ENCODE assay signal across 13 mouse cellular contexts in the genomic region with DNA sequence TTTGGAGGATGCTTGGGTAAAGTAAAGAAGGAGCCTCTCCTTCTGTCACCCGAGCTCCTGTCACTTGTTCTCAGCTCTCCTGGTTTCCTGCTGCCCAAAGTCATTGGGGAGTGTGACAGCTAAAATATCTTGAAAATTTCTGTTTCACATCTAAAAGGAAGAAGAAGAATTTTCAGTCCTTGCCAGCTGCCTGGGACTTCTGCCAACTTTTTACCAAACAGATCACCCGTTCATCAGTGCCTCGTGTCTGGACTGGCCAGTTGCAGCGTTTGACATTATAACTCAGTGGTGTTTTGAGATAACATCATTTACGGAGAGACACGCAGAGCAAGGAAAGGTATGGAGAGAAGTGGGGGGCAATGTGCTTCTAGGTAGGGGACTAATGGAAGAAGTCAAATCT. TPM values are rescaled to one million over a fixed set of nuclear protein-coding genes. Genes with fewer than 3 reads are reported as not detected.
A peak's percentile ranks its signal among the peaks of the same experiment; 100 is the strongest.
DNase-seq lines count a peak whose midpoint lies in the region; ATAC-seq and TF ChIP-seq lines count a peak whose summit lies in the region.
"Had no signal": no experiment of that assay in that cellular context is flagged by ENCODE, and none has a peak within 500 bp of the region (broad histone marks: within the 10 kb centered on the region; RNA-seq: fewer than 3 reads in every experiment).

No protein-coding gene starts in this region.

- no peak overlapping the region for H3K4me3 ChIP-seq in hindbrain, embryonic 14.5 days (replicated peaks; ENCODE audit: low read length)
- H3K4me3 ChIP-seq in hindbrain, embryonic 10.5 days: no peak overlapping the region
- no peak overlapping the region for H3K4me3 ChIP-seq in thymus, adult 2 months (ENCODE audit: control insufficient read depth, insufficient read depth, low read length)
- H3K4me3 ChIP-seq: intestine, embryonic 15.5 days; midbrain, embryonic 12.5 days had no signal

- no peak overlapping the region for H3K4me2 ChIP-seq in hindbrain, embryonic 14.5 days (replicated peaks)
- H3K4me2 ChIP-seq: intestine, embryonic 15.5 days; midbrain, embryonic 12.5 days had no signal

- TF ChIP-seq POLR2A in thymus, adult 2 months (IDR thresholded peaks at IDR 0.05; ENCODE audit: control insufficient read depth, extremely low read depth, insufficient read depth, low read length, poor library complexity): no peak

- TF ChIP-seq CTCF in thymus, adult 2 months (IDR thresholded peaks at IDR 0.05; ENCODE audit: borderline replicate concordance, control insufficient read depth, extremely low read depth, insufficient read depth, low read length, poor library complexity): no peak

- no peak overlapping the region for H3K9ac ChIP-seq in hindbrain, embryonic 14.5 days
- H3K9ac ChIP-seq: intestine, embryonic 15.5 days; midbrain, embryonic 12.5 days had no signal

- H3K9me3 ChIP-seq in hindbrain, embryonic 14.5 days (ENCODE audit: control insufficient read depth, low read length): no peaks in the 10 kb centered on the region
- no peaks in the 10 kb centered on the region for H3K9me3 ChIP-seq in hindbrain, embryonic 10.5 days
- H3K9me3 ChIP-seq: intestine, embryonic 15.5 days; midbrain, embryonic 12.5 days had no signal

- no peak overlapping the region for H3K27ac ChIP-seq in hindbrain, embryonic 14.5 days
- H3K27ac ChIP-seq in hindbrain, embryonic 10.5 days: no peak overlapping the region
- H3K27ac ChIP-seq in thymus, adult 2 months (ENCODE audit: control insufficient read depth, insufficient read depth, low read length): no peak overlapping the region
- H3K27ac ChIP-seq: intestine, embryonic 15.5 days; midbrain, embryonic 12.5 days had no signal

- ATAC-seq in hindbrain, embryonic 14.5 days (ENCODE audit: low FRiP score): no peak
- ATAC-seq in megakaryocyte progenitor cell, adult 5-6 weeks (replicated peaks; ENCODE audit: poor library complexity): peak; percentile 31; the same call in 1 of the 2 replicates
- ATAC-seq: intestine, embryonic 15.5 days had no signal

- DNase-seq in hindbrain, embryonic 14.5 days (ENCODE audit: low spot score): peak; percentile 39
- DNase-seq in hindbrain, embryonic 10.5 days (ENCODE audit: low spot score): no peak
- DNase-seq in right cerebral cortex, postnatal 4 days: peak; percentile 18
- DNase-seq in right cerebral cortex, postnatal 36 days (ENCODE audit: low spot score in 2 of 2): no peak
- DNase-seq in cerebellum, postnatal 10 days: peak; percentile 58 to 63
- no peak for DNase-seq in thymus, adult 2 months
- no peak for DNase-seq in embryo, embryonic 10 days (ENCODE audit: low spot score)
- DNase-seq: gastrocnemius, postnatal 10 days; thymus, adult 18-20 months had no signal

- H3K36me3 ChIP-seq in hindbrain, embryonic 14.5 days (replicated peaks; ENCODE audit: control insufficient read depth, insufficient read depth): peaks cover 72% of the 10 kb centered on the region
- H3K36me3 ChIP-seq in hindbrain, embryonic 10.5 days: peaks cover 76% of the 10 kb centered on the region
- H3K36me3 ChIP-seq in thymus, adult 2 months (ENCODE audit: control insufficient read depth, insufficient read depth, low read length): peaks cover 43% of the 10 kb centered on the region

- no peaks in the 10 kb centered on the region for H3K27me3 ChIP-seq in hindbrain, embryonic 14.5 days (ENCODE audit: control insufficient read depth, insufficient read depth, low read length)
- no peaks in the 10 kb centered on the region for H3K27me3 ChIP-seq in hindbrain, embryonic 10.5 days (ENCODE audit: insufficient read depth, poor library complexity, severe bottlenecking)
- no peaks in the 10 kb centered on the region for H3K27me3 ChIP-seq in thymus, adult 2 months (ENCODE audit: control insufficient read depth, insufficient read depth, low read length)
- H3K27me3 ChIP-seq: intestine, embryonic 15.5 days; midbrain, embryonic 12.5 days had no signal

- H3K4me1 ChIP-seq in hindbrain, embryonic 14.5 days (replicated peaks; ENCODE audit: control insufficient read depth, insufficient read depth, low read length): no peaks in the 10 kb centered on the region
- H3K4me1 ChIP-seq in hindbrain, embryonic 10.5 days (replicated peaks): no peaks in the 10 kb centered on the region
- no peaks in the 10 kb centered on the region for H3K4me1 ChIP-seq in thymus, adult 2 months (replicated peaks; ENCODE audit: control insufficient read depth, insufficient read depth, low read length)
- H3K4me1 ChIP-seq: intestine, embryonic 15.5 days; midbrain, embryonic 12.5 days had no signal

- 77% methylated on average over 6 of the region's 6 CpGs for WGBS in hindbrain, embryonic 14.5 days
- 92% methylated on average over 6 of the region's 6 CpGs for WGBS in hindbrain, embryonic 10.5 days
- WGBS in thymus, adult 2 months: 85% methylated on average over 6 of the region's 6 CpGs

RNA-seq across cellular contexts. Expression of gene Myo3b, which starts 20.7 kb away (rescaled TPM):
- 0.08 and 0.27 TPM in 2 replicates for polyA plus RNA-seq in hindbrain, embryonic 14.5 days (2014; fragmentation: Nextera tagmentation; extraction: Ambion mirVana)
- polyA plus RNA-seq in hindbrain, embryonic 10.5 days (2016; fragmentation: Nextera tagmentation; extraction: Ambion mirVana): not detected in 2 replicates
- total RNA-seq in megakaryocyte progenitor cell, adult 5-6 weeks (2015): 0.02 TPM in 1 of 2 replicates, not detected in the other
- total RNA-seq in megakaryocyte progenitor cell, adult 5-6 weeks (2017): not detected in 2 replicates
- polyA plus RNA-seq in thymus, adult 2 months (2012; rRNA removed): 0.70 and 0.94 TPM in 2 replicates
- polyA plus RNA-seq: limb, embryonic 11.5 days; midbrain, embryonic 12.5 days had no signal

Comparison
In these comparisons a context has a peak if more than half of its experiments do, and no peak if none do; other contexts are left out.
1. DNase-seq: peak in hindbrain, embryonic 14.5 days (single experiment), right cerebral cortex, postnatal 4 days (single experiment) and cerebellum, postnatal 10 days (2 of 2); none in hindbrain, embryonic 10.5 days (single experiment), right cerebral cortex, postnatal 36 days (0 of 2), thymus, adult 2 months (single experiment) and embryo, embryonic 10 days (single experiment).